ENCODE assay signal across 8 mouse cellular contexts in the genomic region with DNA sequence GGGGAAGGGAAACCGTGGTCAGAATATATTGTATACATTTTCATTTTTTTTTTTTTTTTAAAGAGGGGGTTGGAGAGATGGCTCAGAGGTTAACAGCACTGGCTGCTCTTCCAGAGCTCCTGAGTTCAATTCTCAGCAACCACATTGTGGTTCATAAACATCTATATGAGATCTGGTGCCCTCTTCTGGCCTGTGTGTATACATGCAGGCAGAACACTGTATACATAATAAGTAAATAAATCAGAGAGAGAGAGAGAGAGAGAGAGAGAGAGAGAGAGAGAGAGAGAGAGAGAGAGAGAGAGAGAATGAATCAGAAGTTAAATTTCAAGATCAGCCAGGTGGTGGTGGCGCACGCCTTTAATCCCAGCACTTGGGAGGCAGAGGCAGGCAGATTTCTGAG. TPM values are rescaled to one million over a fixed set of nuclear protein-coding genes. Genes with fewer than 3 reads are reported as not detected.
A peak's percentile ranks its signal among the peaks of the same experiment; 100 is the strongest.
DNase-seq lines count a peak whose midpoint lies in the region; TF ChIP-seq lines count a peak whose summit lies in the region.
"Not testable (repeated sequence)": the region's sequence is repeated elsewhere in the genome, so short reads cannot be mapped to it uniquely, and the experiment has no call there.
"Had no signal": no experiment of that assay in that cellular context is flagged by ENCODE, and none has a peak within 500 bp of the region (broad histone marks: within the 10 kb centered on the region; RNA-seq: fewer than 3 reads in every experiment).

No protein-coding gene starts in this region.

- H3K27me3 ChIP-seq in CH12.LX (replicated peaks); heart, adult 2 months (ENCODE audit: control insufficient read depth, insufficient read depth, low read length): not testable (repeated sequence)

- H3K9ac ChIP-seq in CH12.LX (ENCODE audit: insufficient read depth, low read depth); heart, adult 2 months (ENCODE audit: low read depth, low read length): not testable (repeated sequence)

- TF ChIP-seq CTCF in CH12.LX (conservative IDR thresholded peaks at IDR 0.05 in 1 of 2, IDR thresholded peaks at IDR 0.05 in 1 of 2; ENCODE audit: low read depth in 2 of 2, low read length in 2 of 2): peak in 1 of 2 experiments; percentile 71; a peak in 2 of 4 replicates
- peak; percentile 66 for TF ChIP-seq CTCF in heart, adult 2 months (IDR thresholded peaks at IDR 0.05)

- in situ Hi-C loops in CH12.LX (cut with MboI; ENCODE audit: low pct_ligation_motif_present, low pct_unique_long_range_greater_than_20kb, low sequenced_read_pairs): loop anchor here (5.0 kb wide), 2 partner anchors 42 to 167 kb away; partner anchors contain the start of gene Mogs

- peaks cover 11 to 26% of the 10 kb centered on the region in 2 experiments for H3K4me1 ChIP-seq in CH12.LX (ENCODE audit: control insufficient read depth in 1 of 2, insufficient read depth in 2 of 2)
- H3K4me1 ChIP-seq in heart, adult 2 months (ENCODE audit: control insufficient read depth, insufficient read depth, low read length): not testable (repeated sequence)

- peak; percentile 63 for TF ChIP-seq RAD21 in CH12.LX (IDR thresholded peaks at IDR 0.05; ENCODE audit: low read depth, low read length)

- H3K27ac ChIP-seq in CH12.LX (ENCODE audit: insufficient read depth, low read depth); heart, adult 2 months: not testable (repeated sequence)

- dilution Hi-C loops in CH12.LX (cut with MboI; ENCODE audit: extremely low pct_ligation_motif_present, extremely low pct_unique_long_range_greater_than_20kb, low sequenced_read_pairs): not testable (repeated sequence)

- not testable (repeated sequence) for H3K79me2 ChIP-seq in CH12.LX (replicated peaks; ENCODE audit: control insufficient read depth, extremely low read depth, insufficient read depth, poor library complexity, severe bottlenecking); heart, adult 2 months (replicated peaks; ENCODE audit: control insufficient read depth, insufficient read depth, low read length)

- intact Hi-C loops in heart, adult 2 months (cut with DNase I): loop anchor here (2.0 kb wide), 3 partner anchors 19 to 53 kb away; no protein-coding TSS in a partner anchor

- TF ChIP-seq EP300 in CH12.LX (IDR thresholded peaks at IDR 0.05; ENCODE audit: low read length); heart, adult 2 months (IDR thresholded peaks at IDR 0.05; ENCODE audit: insufficient read depth, low read depth, low read length): not testable (repeated sequence)

- 25% methylated on average over 3 of the region's 3 CpGs for WGBS in heart, adult 2 months

- DNase-seq in CH12.LX (ENCODE audit: extremely low read depth) (peak; percentile 69), adipocyte (ENCODE audit: low spot score) (peak; percentile 81)
- DNase-seq in embryo, embryonic 10.5 days (ENCODE audit: low spot score): peak; percentile 88
- not testable (repeated sequence) for DNase-seq in heart, adult 2 months
- DNase-seq in kidney, postnatal 10 days: peak; percentile 54
- peak; percentile 58 for DNase-seq in lung, postnatal 14 days
- DNase-seq in spleen, postnatal 36 days (ENCODE audit: low spot score in 2 of 2): peak; percentile 27 to 45

- not testable (repeated sequence) for H3K4me3 ChIP-seq in CH12.LX (replicated peaks in 1 of 3; ENCODE audit: low read depth in 2 of 3, low read length in 2 of 3, poor library complexity in 1 of 3); heart, adult 2 months

- TF ChIP-seq POLR2A in CH12.LX (IDR thresholded peaks at IDR 0.05; ENCODE audit: low read depth, low read length); heart, adult 2 months (IDR thresholded peaks at IDR 0.05; ENCODE audit: insufficient read depth, low read depth, low read length): not testable (repeated sequence)

- H3K9me3 ChIP-seq in CH12.LX (replicated peaks; ENCODE audit: low read length): not testable (repeated sequence)

- not testable (repeated sequence) for H3K36me3 ChIP-seq in CH12.LX (replicated peaks in 1 of 2; ENCODE audit: control insufficient read depth in 1 of 2, insufficient read depth in 1 of 2, low read length in 1 of 2); heart, adult 2 months (ENCODE audit: control insufficient read depth, insufficient read depth, low read length)

- not testable (repeated sequence) for H3K4me2 ChIP-seq in CH12.LX (ENCODE audit: insufficient read depth, low read depth, poor library complexity, severe bottlenecking)

TF ChIP-seq in CH12.LX, 34 proteins besides CTCF, POLR2A, EP300 and RAD21:
- 0 out of 2 replicates have a peak, but pooled peaks have one; percentile 6 for TF ChIP-seq IRF4 (IDR thresholded peaks at IDR 0.05; ENCODE audit: low read depth, low read length)
- TF ChIP-seq SMC3 (IDR thresholded peaks at IDR 0.05; ENCODE audit: low read depth, low read length): peak; percentile 74
- peak; percentile 52 for TF ChIP-seq ZNF384 (IDR thresholded peaks at IDR 0.05; ENCODE audit: low read depth, low read length)
- TF ChIP-seq MYC (IDR thresholded peaks at IDR 0.05; ENCODE audit: low read depth, low read length): 0 out of 2 replicates have a peak, but pooled peaks have one; percentile 31

RNA-seq across cellular contexts. Expression of gene 1700003E16Rik, which starts 3.3 kb away (rescaled TPM):
- total RNA-seq in CH12.LX (2012; rRNA removed): 0.34 and 0.38 TPM in 2 replicates
- total RNA-seq in CH12.LX (2014; rRNA removed): not detected in 2 replicates
- polyA plus RNA-seq in CH12.LX (2012; ENCODE audit: insufficient read length, low read depth): 0.23 and 0.25 TPM in 2 replicates
- total RNA-seq in heart, adult 2 months (2021): under 1 TPM; 0.10 to 0.25 TPM
- polyA plus RNA-seq in heart, adult 2 months (2012; rRNA removed): 0.53 and 0.57 TPM in 2 replicates
- total RNA-seq: gastrocnemius, postnatal 4 days had no signal

RNA-seq across cellular contexts. Expression of gene Wdr54, which starts 3.3 kb away (rescaled TPM):
- total RNA-seq in CH12.LX (2012; rRNA removed) (4.7 and 10.3 TPM in 2 replicates), CH12.LX (2014; rRNA removed) (4.9 and 7.8 TPM in 2 replicates)
- 1.7 and 1.9 TPM in 2 replicates for polyA plus RNA-seq in CH12.LX (2012; ENCODE audit: insufficient read length, low read depth)
- total RNA-seq in heart, adult 2 months (2021): 1 to 10 TPM in 1 of 2 experiments, under 1 TPM in 1; 0.89 to 1.3 TPM
- 2.1 and 2.7 TPM in 2 replicates for polyA plus RNA-seq in heart, adult 2 months (2012; rRNA removed)

RNA-seq across cellular contexts. Expression of gene Dctn1, which starts 6.3 kb away (rescaled TPM):
- 17.8 and 19.8 TPM in 2 replicates for total RNA-seq in CH12.LX (2012; rRNA removed)
- total RNA-seq in CH12.LX (2014; rRNA removed): 12.2 and 12.8 TPM in 2 replicates
- 36.4 and 37.3 TPM in 2 replicates for polyA plus RNA-seq in CH12.LX (2012; ENCODE audit: insufficient read length, low read depth)
- total RNA-seq in heart, adult 2 months (2021): 100 to 1,000 TPM; 125 to 141 TPM
- 84.2 and 89.1 TPM in 2 replicates for polyA plus RNA-seq in heart, adult 2 months (2012; rRNA removed)

RNA-seq across cellular contexts. Expression of gene Rtkn, which starts 24.2 kb away (rescaled TPM):
- 0.59 and 0.68 TPM in 2 replicates for total RNA-seq in CH12.LX (2012; rRNA removed)
- total RNA-seq in CH12.LX (2014; rRNA removed): 0.54 and 1.3 TPM in 2 replicates
- polyA plus RNA-seq in CH12.LX (2012; ENCODE audit: insufficient read length, low read depth): 0.47 and 0.78 TPM in 2 replicates
- total RNA-seq in heart, adult 2 months (2021): 1 to 10 TPM; 5.2 to 6.7 TPM
- 18.6 and 27.7 TPM in 2 replicates for polyA plus RNA-seq in heart, adult 2 months (2012; rRNA removed)

RNA-seq across cellular contexts. Expression of gene Ino80b, which starts 34.2 kb away (rescaled TPM):
- total RNA-seq in CH12.LX (2012; rRNA removed) (26.1 and 26.9 TPM in 2 replicates), CH12.LX (2014; rRNA removed) (14.9 and 15.4 TPM in 2 replicates)
- polyA plus RNA-seq in CH12.LX (2012; ENCODE audit: insufficient read length, low read depth): 30.4 and 34.2 TPM in 2 replicates
- 10 to 100 TPM; 13.1 to 15.1 TPM for total RNA-seq in heart, adult 2 months (2021)
- 5.5 and 9.5 TPM in 2 replicates for polyA plus RNA-seq in heart, adult 2 months (2012; rRNA removed)

Comparison
In these comparisons a context has a peak if more than half of its experiments do, and no peak if none do; other contexts are left out.
1. RNA of gene Dctn1, which starts 6.3 kb away (total RNA-seq): 125 to 141 TPM in heart, adult 2 months; 12.2 to 19.8 TPM in CH12.LX; every median in the first group is over 4 times any median in the second.